Mouse (Mus musculus) CH12F3 (cell line): ENCODE measurements around the gene E2f3.

Experiments used
- in situ Hi-C: fragments of 300-500 bp; cut with MboI; formaldehyde crosslinking; loops from 2 replicates; pipeline ENCODE4 v1.14.3; 2020; ENCODE audit warnings: low sequenced_read_pairs

Gene E2f3

GRCm38 (mm10) chr13:29985855-29986755 lies at the start of gene E2f3:
Gene E2f3, minus strand, starts transcription at chr13:29986063.
- in situ Hi-C loops: no loop called here

GRCm38 (mm10) chr13:30034540-30034939 lies 48.7 kb upstream of the E2f3 start:
- in situ Hi-C loops: no loop called here

- in situ Hi-C loops: no loop called here
Measured at GRCm38 (mm10) chr13:30031684-30032335, 45.9 kb upstream of the E2f3 start.

- in situ Hi-C loops: no loop called here
Measured at GRCm38 (mm10) chr13:30027841-30028240, 42.0 kb upstream of the E2f3 start.

GRCm38 (mm10) chr13:30022487-30022886 lies 36.6 kb upstream of the E2f3 start:
- in situ Hi-C loops: no loop called here

GRCm38 (mm10) chr13:30018573-30018972 lies 32.7 kb upstream of the E2f3 start:
- in situ Hi-C loops: no loop called here

- in situ Hi-C loops: no loop called here
Measured at GRCm38 (mm10) chr13:30017611-30018010, 31.7 kb upstream of the E2f3 start.

- in situ Hi-C loops: no loop called here
Measured at GRCm38 (mm10) chr13:30014576-30014975, 28.7 kb upstream of the E2f3 start.

GRCm38 (mm10) chr13:30012226-30012625 lies 26.4 kb upstream of the E2f3 start:
- in situ Hi-C loops: no loop called here

GRCm38 (mm10) chr13:30008738-30009137 lies 22.9 kb upstream of the E2f3 start:
- in situ Hi-C loops: no loop called here

GRCm38 (mm10) chr13:30005422-30005821 lies 19.6 kb upstream of the E2f3 start:
- in situ Hi-C loops: no loop called here

GRCm38 (mm10) chr13:30004849-30005248 lies 19.0 kb upstream of the E2f3 start:
- in situ Hi-C loops: no loop called here

GRCm38 (mm10) chr13:30003169-30003568 lies 17.3 kb upstream of the E2f3 start:
- in situ Hi-C loops: no loop called here

GRCm38 (mm10) chr13:30001041-30001440 lies 15.2 kb upstream of the E2f3 start:
- in situ Hi-C loops: no loop called here

GRCm38 (mm10) chr13:29987956-29988355 lies 2.1 kb upstream of the E2f3 start:
- in situ Hi-C loops: no loop called here

GRCm38 (mm10) chr13:29986756-29987120 lies 875 bp upstream of the E2f3 start:
- in situ Hi-C loops: no loop called here

GRCm38 (mm10) chr13:29985101-29985854 lies 585 bp downstream of the E2f3 start:
- in situ Hi-C loops: no loop called here

GRCm38 (mm10) chr13:29984286-29985100 lies 1.4 kb downstream of the E2f3 start:
- in situ Hi-C loops: no loop called here

- in situ Hi-C loops: no loop called here
Measured at GRCm38 (mm10) chr13:29983523-29984191, 2.2 kb downstream of the E2f3 start.

GRCm38 (mm10) chr13:29983037-29983436 lies 2.8 kb downstream of the E2f3 start:
- in situ Hi-C loops: no loop called here
